Mouse (Mus musculus): ENCODE measurements around the gene Trit1. TPM values are rescaled to one million over a fixed set of nuclear protein-coding genes. Genes with fewer than 3 reads are reported as not detected.

The Trit1 gene
- total and polyA plus RNA-seq, 3 experiments: 2.4 to 5.5 (median 5.4) TPM

DNA sequence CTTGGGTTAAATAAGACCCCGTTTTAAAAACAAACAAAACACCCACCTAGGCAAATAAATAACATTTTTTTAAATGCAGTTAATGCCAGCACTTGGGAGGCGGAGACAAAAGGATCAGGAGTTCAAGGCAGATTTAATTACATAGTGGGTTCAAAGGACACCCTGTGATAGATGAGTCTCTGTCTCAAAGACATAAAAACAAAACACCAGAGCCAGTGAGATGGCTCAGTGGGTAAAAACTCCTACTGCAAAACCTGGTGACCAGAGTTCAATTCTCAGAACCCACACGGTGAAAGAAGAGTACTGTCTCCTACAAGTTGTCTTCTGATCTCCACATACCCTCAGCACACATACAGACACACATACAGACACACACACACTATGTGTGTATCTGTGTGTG is 24.1 kb upstream of the Trit1 start:
- 73% methylated on average over 3 of the region's 3 CpGs for WGBS
- Histone ChIP-seq H3K27ac (no peak overlapping the region), H3K4me1 (ENCODE audit: control insufficient read depth, insufficient read depth, low read length) (no peaks in the 10 kb centered on the region), H3K9ac (ENCODE audit: low read depth, low read length) (no peak overlapping the region), H3K36me3 (ENCODE audit: control insufficient read depth, insufficient read depth, low read length) (no peaks in the 10 kb centered on the region), H3K79me2 (replicated peaks; ENCODE audit: control insufficient read depth, insufficient read depth, low read length) (no peaks in the 10 kb centered on the region), H3K4me3 (no peak overlapping the region), H3K27me3 (ENCODE audit: control insufficient read depth, insufficient read depth, low read length) (peaks cover 5% of the 10 kb centered on the region; the same call in 1 of the 2 replicates)
- DNase-seq: no peak
- TF ChIP-seq CTCF (IDR thresholded peaks at IDR 0.05) (no peak), POLR2A (IDR thresholded peaks at IDR 0.05; ENCODE audit: insufficient read depth, low read depth, low read length) (no peak), EP300 (IDR thresholded peaks at IDR 0.05; ENCODE audit: insufficient read depth, low read depth, low read length) (no peak)
- intact Hi-C loops (cut with DNase I): no loop called here

DNA sequence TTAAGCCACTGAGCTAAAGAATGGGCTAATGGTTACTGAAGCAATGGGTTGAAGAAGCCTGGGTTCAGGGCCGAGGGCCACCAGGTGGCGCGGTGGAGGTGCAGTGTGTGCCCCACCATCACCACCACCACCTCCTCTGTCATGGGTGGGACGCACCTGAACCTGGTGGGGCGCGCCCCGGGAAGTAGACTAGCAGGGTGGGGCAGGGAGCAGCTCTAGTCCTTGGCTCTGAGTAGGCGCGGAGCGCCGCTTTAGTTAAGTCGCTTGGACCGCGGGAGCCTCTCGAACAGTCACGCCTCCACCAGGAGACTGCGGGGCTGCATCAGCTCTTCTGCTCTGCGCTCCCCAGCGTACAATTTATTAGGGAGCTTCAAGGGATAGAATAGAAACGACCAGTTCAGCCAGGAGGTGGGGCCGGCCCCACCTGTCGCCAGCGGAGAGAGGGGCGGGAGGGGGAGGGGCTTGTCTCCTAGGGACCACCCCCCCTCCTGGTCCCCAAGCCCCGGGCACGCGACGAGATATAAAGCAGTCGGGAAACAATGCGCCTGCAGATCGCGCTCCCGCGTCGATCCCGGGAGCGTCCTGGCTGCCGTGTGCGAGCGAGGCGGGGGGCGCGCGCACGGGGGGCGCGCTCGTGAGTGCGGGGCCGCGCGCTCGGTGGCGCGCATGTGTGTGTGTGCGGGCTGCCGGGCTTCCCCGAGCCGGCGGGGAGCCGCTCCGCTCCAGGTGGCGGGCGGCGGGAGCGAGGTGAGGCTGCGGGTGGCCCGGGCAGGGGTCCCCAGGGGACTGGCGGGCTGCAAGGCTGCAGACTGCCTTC is 20.8 kb upstream of the Trit1 start, which contains the start of gene Mycl:
TSS of gene Mycl (plus strand) at position 249 of the 817 bp plus-strand sequence.
- Histone ChIP-seq H3K27me3 (ENCODE audit: control insufficient read depth, insufficient read depth, low read length) (peaks cover 6% of the 10 kb centered on the region; the same call in 1 of the 2 replicates), H3K4me3 (peak within 1 kb of the TSS; percentile 45), H3K4me1 (ENCODE audit: control insufficient read depth, insufficient read depth, low read length) (no peaks in the 10 kb centered on the region), H3K36me3 (ENCODE audit: control insufficient read depth, insufficient read depth, low read length) (no peaks in the 10 kb centered on the region), H3K27ac (no peak within 1 kb of the TSS), H3K79me2 (replicated peaks; ENCODE audit: control insufficient read depth, insufficient read depth, low read length) (no peaks in the 10 kb centered on the region), H3K9ac (ENCODE audit: low read depth, low read length) (peak within 1 kb of the TSS; percentile 53)
- under 1% methylated on average over 69 of the region's 69 CpGs for WGBS
- DNase-seq: peak; percentile 80 to 85
- TF ChIP-seq CTCF (IDR thresholded peaks at IDR 0.05): peak; percentile 89
- TF ChIP-seq POLR2A (IDR thresholded peaks at IDR 0.05; ENCODE audit: insufficient read depth, low read depth, low read length): no peak
- intact Hi-C loops (cut with DNase I): loop anchor here (1.0 kb wide), 1 partner anchor 88 kb away; no protein-coding TSS in a partner anchor

DNA sequence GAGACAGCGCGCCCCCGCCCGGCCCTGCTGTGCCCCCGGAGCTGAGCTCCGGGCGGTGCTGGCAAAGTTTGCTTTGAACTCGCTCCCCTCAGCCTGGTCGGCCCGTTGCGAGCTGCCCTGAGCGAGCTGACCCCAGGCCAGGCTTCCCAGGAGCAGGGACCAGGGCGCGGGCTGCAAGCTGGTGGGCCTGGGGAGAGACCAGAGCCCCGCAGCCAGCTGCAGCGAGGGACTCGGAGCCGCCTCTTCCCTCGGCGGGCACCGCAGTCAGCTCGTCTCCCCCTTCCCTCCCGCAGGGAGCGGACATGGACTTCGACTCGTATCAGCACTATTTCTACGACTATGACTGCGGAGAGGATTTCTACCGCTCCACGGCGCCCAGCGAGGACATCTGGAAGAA is 20.2 kb upstream of the Trit1 start:
- Histone ChIP-seq H3K4me3 (peak overlapping the region; percentile 45), H3K9ac (ENCODE audit: low read depth, low read length) (peak overlapping the region; percentile 53), H3K36me3 (ENCODE audit: control insufficient read depth, insufficient read depth, low read length) (no peaks in the 10 kb centered on the region), H3K27me3 (ENCODE audit: control insufficient read depth, insufficient read depth, low read length) (peaks cover 6% of the 10 kb centered on the region; the same call in 1 of the 2 replicates), H3K4me1 (ENCODE audit: control insufficient read depth, insufficient read depth, low read length) (no peaks in the 10 kb centered on the region), H3K79me2 (replicated peaks; ENCODE audit: control insufficient read depth, insufficient read depth, low read length) (no peaks in the 10 kb centered on the region), H3K27ac (no peak overlapping the region)
- peak in 1 of 2 experiments; percentile 49 for DNase-seq
- under 1% methylated on average over 32 of the region's 32 CpGs for WGBS
- no peak for TF ChIP-seq POLR2A (IDR thresholded peaks at IDR 0.05; ENCODE audit: insufficient read depth, low read depth, low read length)
- no peak for TF ChIP-seq CTCF (IDR thresholded peaks at IDR 0.05)
- TF ChIP-seq EP300 (IDR thresholded peaks at IDR 0.05; ENCODE audit: insufficient read depth, low read depth, low read length): no peak
- intact Hi-C loops (cut with DNase I): no loop called here

DNA sequence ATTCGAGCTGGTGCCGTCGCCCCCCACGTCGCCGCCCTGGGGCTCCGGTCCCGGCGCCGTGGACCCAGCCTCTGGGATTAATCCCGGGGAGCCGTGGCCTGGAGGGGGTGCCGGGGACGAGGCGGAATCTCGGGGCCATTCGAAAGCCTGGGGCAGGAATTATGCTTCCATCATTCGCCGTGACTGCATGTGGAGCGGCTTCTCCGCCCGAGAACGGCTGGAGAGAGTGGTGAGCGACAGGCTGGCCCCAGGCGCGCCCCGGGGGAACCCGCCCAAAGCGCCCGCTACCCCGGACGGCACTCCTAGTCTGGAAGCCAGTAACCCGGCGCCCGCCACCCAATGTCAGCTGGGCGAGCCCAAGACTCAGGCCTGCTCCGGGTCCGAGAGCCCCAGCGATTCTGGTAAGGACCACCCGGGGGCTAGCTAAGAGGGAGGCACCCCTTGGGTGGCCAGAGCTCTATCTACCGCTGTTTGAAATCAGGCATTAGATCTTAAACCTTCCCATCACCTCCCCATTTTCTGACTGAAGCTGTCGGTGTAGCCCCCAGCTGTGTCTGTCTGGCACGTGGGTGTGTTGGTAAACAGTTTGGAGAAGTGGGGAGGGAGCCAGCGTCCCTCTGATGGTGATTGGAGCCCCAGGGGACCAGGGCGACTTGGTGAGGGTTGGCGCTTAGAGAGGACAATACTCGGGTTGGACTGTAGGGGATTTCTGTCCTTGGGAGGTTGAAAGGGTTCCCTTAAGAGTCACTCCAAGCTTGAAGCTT is 19.6 kb upstream of the Trit1 start:
- Histone ChIP-seq H3K27me3 (ENCODE audit: control insufficient read depth, insufficient read depth, low read length) (peaks cover 6% of the 10 kb centered on the region; the same call in 1 of the 2 replicates), H3K36me3 (ENCODE audit: control insufficient read depth, insufficient read depth, low read length) (no peaks in the 10 kb centered on the region), H3K4me1 (ENCODE audit: control insufficient read depth, insufficient read depth, low read length) (no peaks in the 10 kb centered on the region), H3K4me3 (peak overlapping the region; percentile 45), H3K27ac (no peak overlapping the region), H3K9ac (ENCODE audit: low read depth, low read length) (peak overlapping the region; percentile 53), H3K79me2 (replicated peaks; ENCODE audit: control insufficient read depth, insufficient read depth, low read length) (no peaks in the 10 kb centered on the region)
- DNase-seq: peak; percentile 20 to 47
- 1% methylated on average over 47 of the region's 47 CpGs for WGBS
- intact Hi-C loops (cut with DNase I): no loop called here
- TF ChIP-seq EP300 (IDR thresholded peaks at IDR 0.05; ENCODE audit: insufficient read depth, low read depth, low read length) (no peak), CTCF (IDR thresholded peaks at IDR 0.05) (peak; percentile 34), POLR2A (IDR thresholded peaks at IDR 0.05; ENCODE audit: insufficient read depth, low read depth, low read length) (no peak)

DNA sequence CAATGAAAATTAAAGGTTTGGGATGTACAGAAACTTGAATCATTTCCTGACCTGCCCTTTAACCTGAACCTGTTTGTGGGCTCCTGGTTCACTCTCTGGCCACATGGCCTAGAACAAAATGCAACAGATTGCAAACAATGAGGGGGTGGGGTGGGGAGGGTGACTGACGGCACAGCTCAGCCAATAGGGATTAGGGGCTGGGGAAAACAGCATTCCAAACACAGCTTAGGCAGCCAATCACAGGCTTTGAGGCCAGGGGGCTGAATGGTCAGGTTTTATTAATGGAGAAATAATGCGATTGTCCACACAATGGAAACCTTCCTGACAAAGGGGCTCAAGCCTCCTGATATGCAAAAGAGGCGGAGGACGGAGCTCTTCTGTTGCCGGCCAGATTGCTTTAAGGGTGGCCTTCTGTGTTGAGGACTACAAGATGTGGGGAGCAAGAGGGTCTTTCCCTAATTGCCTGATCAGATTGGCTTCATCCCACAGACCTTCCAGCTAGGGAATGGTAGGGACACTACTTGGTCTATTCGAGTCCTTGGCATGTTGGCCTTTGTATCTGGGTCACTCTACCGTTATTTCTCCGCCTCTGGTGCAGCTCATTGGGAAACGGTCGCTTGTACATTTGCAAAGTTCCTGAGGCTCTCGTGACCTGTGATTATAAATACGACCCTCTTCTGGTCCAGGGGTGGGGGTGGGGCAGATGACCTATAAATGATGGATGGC is 17.7 kb upstream of the Trit1 start:
- Histone ChIP-seq H3K27me3 (ENCODE audit: control insufficient read depth, insufficient read depth, low read length) (peaks cover 6% of the 10 kb centered on the region; the same call in 1 of the 2 replicates), H3K79me2 (replicated peaks; ENCODE audit: control insufficient read depth, insufficient read depth, low read length) (no peaks in the 10 kb centered on the region), H3K27ac (no peak overlapping the region), H3K36me3 (ENCODE audit: control insufficient read depth, insufficient read depth, low read length) (no peaks in the 10 kb centered on the region), H3K9ac (ENCODE audit: low read depth, low read length) (no peak overlapping the region), H3K4me1 (ENCODE audit: control insufficient read depth, insufficient read depth, low read length) (no peaks in the 10 kb centered on the region), H3K4me3 (no peak overlapping the region)
- 32% methylated on average over 12 of the region's 12 CpGs for WGBS
- intact Hi-C loops (cut with DNase I): no loop called here
- DNase-seq: no peak
- TF ChIP-seq EP300 (IDR thresholded peaks at IDR 0.05; ENCODE audit: insufficient read depth, low read depth, low read length): no peak
- no peak for TF ChIP-seq POLR2A (IDR thresholded peaks at IDR 0.05; ENCODE audit: insufficient read depth, low read depth, low read length)
- TF ChIP-seq CTCF (IDR thresholded peaks at IDR 0.05): no peak

All from heart, adult 2 months (tissue).